Mouse (Mus musculus): Measurements from ENCODE around the gene Ptgdr2. TPM values are rescaled to one million over a fixed set of nuclear protein-coding genes. Genes with fewer than 3 reads are reported as not detected.

The Ptgdr2 gene
- total RNA-seq, 2 experiments from 2014 or later: 0.20 to 0.28 TPM

DNA sequence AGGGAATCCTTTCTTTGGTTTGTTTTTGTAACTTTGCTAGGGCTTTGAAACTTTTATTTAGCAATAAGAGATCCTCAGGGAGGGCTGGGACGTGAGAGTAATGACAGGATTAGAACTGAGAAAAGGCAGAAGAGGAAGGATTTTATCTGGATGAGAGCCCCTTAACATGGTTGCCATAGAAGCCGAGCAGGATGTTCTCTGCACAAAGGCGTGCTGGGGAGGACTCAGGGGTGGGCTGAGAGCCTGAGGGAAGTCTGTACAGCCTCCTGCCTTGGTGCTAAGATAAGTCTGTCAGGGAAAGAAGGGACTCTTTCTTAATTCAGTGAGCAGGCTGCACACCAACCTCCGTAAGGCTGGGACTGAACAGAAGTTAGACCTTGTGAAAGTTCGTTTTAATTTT lies 1.9 kb upstream of the Ptgdr2 start:
- no peak for DNase-seq

DNA sequence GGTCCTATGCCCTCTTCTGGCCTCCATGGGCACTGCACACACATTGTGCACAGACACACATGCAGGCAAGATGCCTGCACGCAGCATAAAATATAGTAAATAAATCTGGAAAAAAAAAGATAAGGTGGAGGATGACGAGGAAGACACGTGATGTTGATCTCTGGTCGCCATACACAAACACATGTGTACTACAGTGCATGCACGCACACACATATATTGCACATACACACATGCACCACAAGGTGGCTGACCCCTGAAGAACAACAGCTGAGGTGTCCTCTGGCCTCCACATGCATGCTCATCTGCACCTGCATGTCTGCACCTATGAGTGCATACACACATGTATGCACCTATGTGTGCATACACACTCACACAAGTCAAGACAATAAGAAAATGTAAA lies 883 bp upstream of the Ptgdr2 start:
- no peak for DNase-seq

DNA sequence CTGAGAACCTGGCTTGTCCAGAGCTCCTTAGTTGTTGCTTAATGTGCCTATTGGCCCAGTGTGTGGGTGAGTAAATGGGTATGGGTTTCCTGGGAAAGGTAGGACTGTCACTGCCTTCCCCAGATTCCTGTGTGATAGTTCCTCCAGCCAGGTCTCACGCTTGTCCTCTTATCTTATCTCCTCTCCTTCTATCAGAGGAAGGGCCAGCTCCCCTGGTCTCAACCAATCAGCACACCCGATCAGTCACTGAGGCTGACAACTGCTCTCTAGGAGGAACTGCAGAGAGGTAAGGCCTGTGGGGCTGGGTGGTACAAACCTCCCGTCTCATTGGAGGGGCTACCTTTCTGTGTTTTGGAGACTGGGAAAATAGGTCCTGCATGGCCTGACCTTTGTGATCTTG lies 1.8 kb downstream of the Ptgdr2 start:
- DNase-seq: no peak

DNA sequence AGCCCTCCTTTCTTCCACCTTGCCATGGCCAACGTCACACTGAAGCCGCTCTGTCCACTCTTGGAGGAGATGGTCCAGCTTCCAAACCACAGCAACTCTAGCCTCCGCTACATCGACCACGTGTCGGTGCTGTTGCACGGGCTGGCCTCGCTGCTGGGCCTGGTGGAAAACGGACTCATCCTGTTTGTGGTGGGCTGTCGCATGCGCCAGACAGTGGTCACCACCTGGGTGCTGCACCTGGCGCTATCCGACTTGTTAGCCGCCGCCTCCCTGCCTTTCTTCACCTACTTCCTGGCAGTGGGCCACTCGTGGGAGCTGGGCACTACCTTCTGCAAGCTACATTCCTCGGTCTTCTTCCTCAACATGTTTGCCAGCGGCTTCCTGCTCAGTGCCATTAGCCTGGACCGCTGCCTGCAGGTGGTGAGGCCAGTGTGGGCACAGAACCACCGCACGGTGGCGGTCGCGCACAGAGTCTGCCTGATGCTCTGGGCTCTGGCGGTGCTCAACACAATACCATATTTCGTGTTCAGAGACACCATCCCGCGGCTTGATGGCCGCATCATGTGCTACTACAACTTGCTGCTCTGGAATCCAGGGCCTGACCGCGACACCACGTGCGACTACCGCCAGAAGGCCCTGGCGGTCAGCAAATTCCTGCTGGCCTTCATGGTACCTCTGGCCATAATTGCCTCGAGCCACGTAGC lies 3.3 kb downstream of the Ptgdr2 start:
- peak; percentile 58 to 61 for DNase-seq

- no peak for DNase-seq
These were observed 4.0 kb downstream of the Ptgdr2 start for GRCm38 (mm10) chr19:10940801-10941457.

DNA sequence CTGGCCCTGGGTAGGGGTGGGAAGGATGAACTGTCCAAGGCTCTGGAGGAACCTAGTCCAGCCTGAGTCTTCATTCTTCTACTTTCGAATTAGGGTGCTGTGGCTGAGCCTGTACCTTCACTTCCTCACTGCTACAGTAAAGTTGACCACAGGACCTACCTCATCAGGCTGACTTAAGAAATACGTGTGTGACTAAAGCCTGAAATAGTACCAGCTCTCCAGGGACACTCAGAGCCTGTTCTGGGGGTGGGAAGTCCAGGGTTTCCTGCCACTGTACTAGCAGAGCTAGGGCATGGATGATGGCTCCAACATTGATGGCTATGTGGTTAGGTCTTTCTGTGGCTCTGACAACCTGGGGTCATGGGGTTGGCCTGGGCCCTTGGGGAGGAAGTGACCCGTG lies 7.0 kb downstream of the Ptgdr2 start:
- DNase-seq: no peak

DNA sequence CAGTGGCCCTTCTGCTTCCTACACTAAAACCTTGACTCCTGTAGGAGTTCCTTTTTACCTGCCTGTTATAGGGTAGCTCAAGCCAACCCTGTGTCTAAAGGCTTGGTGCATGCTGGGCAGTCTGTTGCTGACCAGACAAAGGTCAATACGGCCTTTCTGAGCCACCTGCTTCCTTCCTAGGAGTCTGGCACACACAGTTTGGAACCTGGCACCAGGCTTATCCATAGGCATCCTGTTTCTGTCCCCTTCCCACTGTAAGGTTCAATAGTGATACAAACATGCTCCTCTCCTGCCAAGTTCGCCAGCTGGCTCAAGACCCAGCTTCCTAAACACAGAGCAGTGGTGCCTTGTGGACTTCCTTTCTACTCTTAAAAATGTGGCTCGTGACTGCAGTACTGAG lies 9.5 kb downstream of the Ptgdr2 start:
- no peak for DNase-seq

GRCm38 (mm10) chr19:10947219-10947618 lies 10.3 kb downstream of the Ptgdr2 start:
- DNase-seq: no peak

DNA sequence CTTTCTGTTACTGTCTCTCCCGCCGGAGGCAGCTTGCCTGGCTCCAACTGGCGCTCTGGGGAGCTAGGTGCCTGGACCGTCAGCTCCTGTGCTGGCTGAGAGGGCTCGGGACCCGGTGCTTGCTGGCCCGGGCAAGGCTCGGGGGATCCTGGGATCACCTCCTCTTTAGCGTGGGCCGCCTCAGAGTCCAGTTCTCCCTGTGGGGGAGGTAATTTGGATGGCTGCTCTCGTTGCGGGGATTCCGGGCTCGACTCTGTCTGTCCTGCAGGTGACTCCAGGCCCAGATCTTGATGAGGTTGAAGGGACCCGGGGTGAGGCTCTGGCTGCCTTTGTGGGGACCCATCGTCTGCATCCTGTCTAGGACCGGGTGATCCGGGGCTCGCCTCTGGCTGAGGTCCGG lies 11.5 kb downstream of the Ptgdr2 start:
- peak in 1 of 2 experiments; percentile 13 for DNase-seq

DNA sequence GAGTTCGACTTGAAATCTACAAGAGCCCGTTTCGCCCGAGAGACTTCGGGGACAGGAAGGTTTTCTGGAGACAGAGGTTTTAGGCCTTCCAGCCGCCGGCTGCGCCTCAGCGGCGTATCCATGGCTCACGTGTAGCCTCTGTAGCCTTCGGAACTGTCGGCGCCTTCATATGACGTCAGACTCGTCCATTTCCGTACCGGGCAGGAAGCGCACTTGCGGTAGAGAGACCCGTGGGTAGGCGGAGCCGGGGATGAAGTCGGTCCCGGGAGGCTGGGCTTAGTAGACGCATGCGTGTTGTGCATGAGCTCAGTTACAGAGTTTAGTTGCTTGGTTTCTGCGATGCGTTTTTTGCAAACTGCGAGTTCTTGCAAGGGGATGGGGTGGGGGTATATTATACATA lies 12.2 kb downstream of the Ptgdr2 start, which contains the start of gene Ccdc86:
Gene Ccdc86 (minus strand): TSS at position 155 of the 400 bp plus-strand sequence.
- DNase-seq: peak; percentile 94 to 95

- no peak for DNase-seq
These were observed 12.6 kb downstream of the Ptgdr2 start for GRCm38 (mm10) chr19:10949558-10949957.

DNA sequence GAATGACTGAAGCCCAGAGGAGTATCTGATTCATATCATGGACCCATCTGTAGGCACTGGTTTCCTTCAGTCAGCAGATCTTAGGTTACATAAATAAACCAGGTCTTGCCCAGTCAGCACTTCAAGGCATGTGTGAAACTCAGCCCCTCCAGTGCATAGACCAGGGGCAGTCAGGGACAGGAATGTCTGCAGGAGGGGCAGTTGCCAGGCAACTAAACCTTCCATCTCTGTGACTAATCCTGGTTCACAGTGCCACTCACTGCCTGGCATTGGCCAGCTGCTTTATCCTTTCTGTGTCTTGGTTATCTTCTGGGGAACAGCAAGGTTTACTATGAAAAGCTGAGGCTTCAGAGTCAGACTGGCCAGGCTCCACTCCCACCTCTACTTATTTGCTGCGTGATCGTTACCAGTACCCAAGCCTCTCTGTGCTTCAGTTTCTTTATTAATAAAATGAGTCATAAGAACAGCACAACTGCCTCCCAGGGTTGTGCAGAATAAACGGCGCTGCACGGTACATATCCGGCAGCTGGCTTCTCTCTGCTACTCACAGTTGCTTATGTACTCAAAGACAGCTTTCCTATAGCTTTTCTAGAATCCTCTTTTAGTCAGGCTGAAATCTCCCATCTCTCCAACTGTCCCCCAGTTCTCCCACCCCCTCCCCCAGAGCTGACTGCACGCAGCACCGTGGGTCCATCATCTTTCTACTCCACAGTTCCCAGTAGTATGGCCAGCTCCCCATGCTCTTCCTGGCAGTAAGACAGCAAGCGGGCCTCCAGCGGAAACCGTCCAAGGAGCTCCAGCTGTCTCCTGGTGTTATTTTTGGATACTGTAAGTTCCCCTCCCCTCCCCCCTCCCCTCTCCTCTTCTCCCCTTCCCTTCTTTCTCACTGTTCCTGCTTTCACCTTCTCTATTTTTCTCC lies 15.3 kb downstream of the Ptgdr2 start:
- peak; percentile 29 to 43 for DNase-seq

DNA sequence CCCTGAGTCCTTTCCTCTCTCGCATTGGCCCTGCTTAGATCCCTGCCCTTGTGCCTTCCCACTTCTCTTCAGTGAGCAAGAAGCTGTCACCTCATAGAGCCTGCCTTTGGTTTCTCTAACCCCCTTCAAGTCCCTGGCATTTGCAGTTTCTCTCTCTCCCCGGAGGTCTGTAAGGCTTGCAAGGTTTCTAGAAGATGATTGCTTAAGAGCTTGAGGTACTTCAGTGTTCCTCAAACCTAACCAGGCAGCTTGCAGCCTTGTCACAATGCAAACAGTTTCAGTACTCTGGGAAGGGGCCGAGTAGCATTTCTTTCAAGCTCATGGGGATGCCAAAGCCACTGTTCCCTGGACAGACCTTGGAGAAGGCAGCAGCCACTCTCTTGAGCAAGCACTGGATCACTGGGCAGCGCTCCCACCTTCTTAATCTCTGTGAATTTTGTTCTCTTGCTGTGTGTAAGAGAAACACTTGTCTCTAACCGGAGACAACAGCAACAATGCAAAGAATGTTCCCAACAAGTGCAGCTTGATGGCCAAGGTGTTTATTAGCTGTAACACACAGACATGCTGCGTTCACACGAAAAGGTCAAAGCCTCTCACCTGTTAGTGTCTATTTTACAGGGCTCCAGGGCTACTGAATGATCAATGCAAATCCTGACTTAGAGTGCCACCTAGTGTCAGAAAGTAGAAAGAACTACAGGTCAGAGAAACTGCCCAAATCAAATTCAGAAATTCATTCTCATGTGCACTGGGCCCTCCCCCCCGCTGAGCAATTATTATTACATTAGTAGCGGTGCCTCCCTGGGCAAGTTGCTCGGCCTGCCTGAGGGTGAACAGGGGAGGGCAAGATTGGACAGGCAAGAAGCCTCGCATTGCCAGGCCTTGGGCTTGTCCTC lies 22.4 kb downstream of the Ptgdr2 start:
- no peak for DNase-seq

GRCm38 (mm10) chr19:10959978-10960346 lies 23.0 kb downstream of the Ptgdr2 start:
- DNase-seq: no peak

- DNase-seq: no peak
These were observed 28.8 kb downstream of the Ptgdr2 start for GRCm38 (mm10) chr19:10965721-10966120.

GRCm38 (mm10) chr19:10968578-10968977 lies 31.6 kb downstream of the Ptgdr2 start:
- DNase-seq: no peak

DNA sequence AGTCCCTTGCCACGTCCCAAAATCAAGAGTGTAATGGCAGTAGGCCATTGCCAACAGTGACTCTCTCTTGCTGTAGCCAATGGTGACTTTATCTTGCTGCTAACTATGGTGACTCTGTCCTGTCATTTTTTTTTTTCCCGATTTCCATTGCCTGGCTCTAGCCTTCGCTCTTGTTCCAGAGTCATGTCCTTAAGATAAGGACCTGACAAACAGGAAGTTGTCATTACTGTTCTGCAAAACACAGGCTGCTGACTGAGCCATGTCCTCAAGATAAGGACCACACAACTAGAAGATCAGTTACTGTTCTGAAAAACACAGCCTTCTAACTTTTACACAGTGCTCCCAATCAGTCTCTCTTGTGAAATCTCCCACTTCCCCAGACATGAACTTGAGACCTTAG lies 33.5 kb downstream of the Ptgdr2 start:
- DNase-seq: no peak

DNA sequence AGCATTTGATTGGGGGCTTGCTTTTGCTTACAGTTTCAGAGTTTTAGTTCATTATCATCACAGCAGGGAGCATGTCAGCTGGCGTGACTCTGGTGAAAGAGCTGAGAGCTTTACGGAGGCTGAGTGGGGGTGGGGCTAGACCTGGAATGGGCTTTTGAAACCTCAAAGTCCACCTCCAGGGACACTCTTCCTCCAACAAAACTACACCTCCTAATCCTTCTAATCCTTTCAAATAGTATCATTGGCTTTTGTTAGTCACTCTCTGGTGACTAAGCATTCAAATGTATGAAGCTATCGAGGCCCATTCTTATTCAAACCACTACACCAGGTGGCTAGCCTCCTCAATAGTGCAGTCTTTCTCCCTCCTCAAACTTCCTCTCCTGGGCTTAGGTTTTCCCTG lies 35.7 kb downstream of the Ptgdr2 start:
- DNase-seq: no peak

DNA sequence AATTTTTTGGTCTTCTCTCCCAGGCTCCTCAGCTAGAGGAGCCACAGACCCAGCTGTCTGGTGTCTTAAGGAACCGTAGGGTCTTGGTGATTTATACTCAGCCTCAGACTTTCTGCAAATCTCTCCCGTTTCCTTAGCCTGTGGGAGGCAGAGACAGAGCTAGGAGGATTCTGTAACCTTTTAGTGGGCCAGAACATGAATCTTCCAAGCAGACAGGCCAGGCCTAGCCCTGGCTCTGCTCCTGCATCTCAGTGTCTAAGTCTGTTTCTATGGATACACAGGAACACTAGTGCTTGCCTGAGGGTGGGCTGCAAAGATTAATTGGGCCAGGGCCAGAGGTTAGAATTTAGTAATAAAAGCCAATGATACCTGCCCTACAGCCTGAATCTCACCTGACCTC lies 36.2 kb downstream of the Ptgdr2 start:
- DNase-seq: no peak

GRCm38 (mm10) chr19:10974238-10974865 lies 37.4 kb downstream of the Ptgdr2 start, which contains the start of gene Ms4a10:
Gene Ms4a10, minus strand, starts transcription at chr19:10974670.
- DNase-seq: no peak

- no peak for DNase-seq
These were observed 38.2 kb downstream of the Ptgdr2 start for GRCm38 (mm10) chr19:10975187-10975586.

DNA sequence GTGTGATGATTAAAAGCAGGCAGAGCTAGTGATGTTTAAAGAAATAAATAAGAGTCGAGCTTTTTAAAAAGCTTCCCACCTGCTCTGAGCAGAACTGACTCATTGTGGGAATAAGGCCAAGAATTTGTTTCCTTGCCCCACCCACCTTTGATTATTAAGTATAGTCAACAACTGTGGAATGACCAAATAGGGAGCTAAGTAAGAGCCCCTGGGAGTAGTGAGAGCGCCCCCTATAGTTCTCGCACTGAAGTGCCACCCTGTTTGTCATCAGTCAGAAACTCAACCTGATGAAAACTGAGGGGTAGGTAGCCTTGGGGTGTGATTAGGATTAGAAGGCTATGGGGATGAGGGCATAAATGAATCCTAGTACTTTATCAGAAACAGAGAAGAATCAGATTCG lies 39.4 kb downstream of the Ptgdr2 start:
- no peak for DNase-seq

Data from layer of hippocampus, postnatal 36 days (tissue).